Mouse (Mus musculus) embryonic facial prominence, embryonic 11.5 days (tissue): ENCODE data around the gene Nrcam. TPM values are rescaled to one million over a fixed set of nuclear protein-coding genes. Genes with fewer than 3 reads are reported as not detected.

ENCODE experiments used
- ATAC-seq: fragments of 200-750 bp; cut with Nextera tagmentation; replicated peaks from 2 replicates; pipeline ENCODE4 v1.8.0; 2017; ENCODE audit warnings: low read depth; ENCODE audit not compliant: insufficient number of reproducible peaks, low FRiP score, low TSS enrichment
- DNase-seq: peaks from one replicate; pipeline ENCODE4 v3.0.0-alpha.2; 2015; ENCODE audit warnings: low spot score
- H3K27ac ChIP-seq: fragments of 300-500 bp; sonication (generic); replicated peaks from 2 replicates; pipeline ENCODE4 v1.5.1; 2014; ENCODE audit warnings: mild to moderate bottlenecking, low read depth, low read length, control low read depth
- H3K27me3 ChIP-seq: fragments of 300-500 bp; sonication (generic); 2 replicates; pipeline ENCODE4 v1.6.1; 2014; ENCODE audit warnings: mild to moderate bottlenecking, low read length, moderate library complexity, mixed read lengths; ENCODE audit not compliant: control insufficient read depth, insufficient read depth
- H3K36me3 ChIP-seq: fragments of 300-500 bp; sonication (generic); replicated peaks from 2 replicates; pipeline ENCODE4 v1.6.1; 2014; ENCODE audit warnings: low read depth, mild to moderate bottlenecking, low read length, moderate library complexity, mixed read lengths; ENCODE audit not compliant: control insufficient read depth, insufficient read depth
- H3K4me1 ChIP-seq: fragments of 300-500 bp; sonication (generic); 2 replicates; pipeline ENCODE4 v1.6.1; 2014; ENCODE audit warnings: low read length, mixed read lengths; ENCODE audit not compliant: control insufficient read depth, insufficient read depth
- H3K4me2 ChIP-seq: fragments of 300-500 bp; sonication (generic); 2 replicates; pipeline ENCODE4 v1.6.1; 2014; ENCODE audit warnings: low read depth, mild to moderate bottlenecking, control low read depth, low read length, moderate library complexity
- H3K4me3 ChIP-seq: fragments of 300-500 bp; sonication (generic); 2 replicates; pipeline ENCODE4 v1.5.1; 2014; ENCODE audit warnings: low read depth, low read length, control low read depth
- H3K9ac ChIP-seq: fragments of 300-500 bp; sonication (generic); replicated peaks from 2 replicates; pipeline ENCODE4 v1.6.1; 2014; ENCODE audit warnings: mild to moderate bottlenecking, control low read depth, low read length
- H3K9me3 ChIP-seq: fragments of 300-500 bp; sonication (generic); replicated peaks from 2 replicates; pipeline ENCODE4 v1.6.1; 2016; ENCODE audit warnings: mild to moderate bottlenecking, low read length, inconsistent platforms, mixed read lengths; ENCODE audit not compliant: control insufficient read depth
- WGBS: fragments of 180-500 bp; shearing (Covaris S2); extraction: QIAGEN DNeasy Blood & Tissue Kit; methylation state at CpG from one replicate; pipeline ENCODE4 v1.1.7; 2014; 5-methylcytosine and 5-hydroxymethylcytosine counted together
- polyA plus RNA-seq: library from polyadenylated mRNA; unstranded; fragments of >200 nt; fragmentation: Nextera tagmentation; extraction: Ambion mirVana; gene quantifications from 2 replicates; pipeline ENCODE4 v1.2.1, GENCODE M21; 2014

Nrcam gene
- polyA plus RNA-seq, 1 experiment from 2014 or later, result 22.3 TPM

DNA sequence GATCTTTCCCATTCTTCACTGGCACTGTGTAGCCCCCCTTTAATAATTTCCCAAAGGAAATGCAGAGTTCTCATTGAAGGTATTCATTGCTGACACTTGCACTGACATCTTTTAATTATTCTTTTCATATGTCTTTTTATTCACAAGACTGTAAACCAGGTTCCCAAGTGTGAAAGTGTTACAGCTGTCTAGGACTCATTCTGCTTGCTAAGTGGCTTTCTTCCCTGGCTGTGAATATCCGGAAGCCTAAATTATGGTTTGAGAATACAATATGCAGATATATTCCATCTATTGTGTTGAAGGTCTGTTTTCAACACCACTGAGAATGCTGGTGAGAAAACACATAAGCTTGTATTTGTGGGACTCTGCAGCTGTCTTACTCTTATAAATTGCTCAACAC is 73.4 kb downstream of the Nrcam start:
- H3K4me2 ChIP-seq, result no peak overlapping the region
- H3K27ac ChIP-seq, result no peak overlapping the region
- no peak for ATAC-seq
- H3K4me3 ChIP-seq, result no peak overlapping the region
- 90% methylated on average over 1 of the region's 1 CpGs for WGBS
- no peak overlapping the region for H3K9ac ChIP-seq
- no peak for DNase-seq
- H3K9me3 ChIP-seq, result no peaks in the 10 kb centered on the region
- H3K36me3 ChIP-seq, result no peaks in the 10 kb centered on the region
- no peaks in the 10 kb centered on the region for H3K27me3 ChIP-seq
- no peaks in the 10 kb centered on the region for H3K4me1 ChIP-seq

DNA sequence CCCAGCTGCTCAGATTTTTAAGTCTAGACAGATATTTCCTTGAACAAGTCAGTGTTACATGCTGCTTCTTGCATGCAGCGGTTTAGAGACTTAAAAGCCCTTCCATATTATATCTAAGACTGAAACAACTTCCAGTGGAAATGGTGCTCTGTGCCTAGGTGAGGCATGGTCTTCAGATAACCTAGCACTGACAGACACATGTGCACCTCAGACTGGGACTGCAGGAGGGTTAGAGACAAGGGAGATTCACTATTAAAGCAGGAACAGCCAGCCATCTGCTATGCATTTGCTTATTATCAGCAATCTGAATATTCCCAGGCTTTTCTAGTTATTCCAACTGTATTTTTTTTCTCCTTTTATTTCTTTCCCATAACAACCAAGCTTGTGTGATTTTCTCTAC is 74.6 kb downstream of the Nrcam start:
- Histone ChIP-seq H3K27me3 (no peaks in the 10 kb centered on the region), H3K4me1 (no peaks in the 10 kb centered on the region), H3K27ac (no peak overlapping the region), H3K4me3 (no peak overlapping the region), H3K4me2 (no peak overlapping the region), H3K9ac (no peak overlapping the region), H3K36me3 (no peaks in the 10 kb centered on the region), H3K9me3 (no peaks in the 10 kb centered on the region)
- 78% methylated on average over 1 of the region's 1 CpGs for WGBS
- ATAC-seq (no peak), DNase-seq (no peak)

DNA sequence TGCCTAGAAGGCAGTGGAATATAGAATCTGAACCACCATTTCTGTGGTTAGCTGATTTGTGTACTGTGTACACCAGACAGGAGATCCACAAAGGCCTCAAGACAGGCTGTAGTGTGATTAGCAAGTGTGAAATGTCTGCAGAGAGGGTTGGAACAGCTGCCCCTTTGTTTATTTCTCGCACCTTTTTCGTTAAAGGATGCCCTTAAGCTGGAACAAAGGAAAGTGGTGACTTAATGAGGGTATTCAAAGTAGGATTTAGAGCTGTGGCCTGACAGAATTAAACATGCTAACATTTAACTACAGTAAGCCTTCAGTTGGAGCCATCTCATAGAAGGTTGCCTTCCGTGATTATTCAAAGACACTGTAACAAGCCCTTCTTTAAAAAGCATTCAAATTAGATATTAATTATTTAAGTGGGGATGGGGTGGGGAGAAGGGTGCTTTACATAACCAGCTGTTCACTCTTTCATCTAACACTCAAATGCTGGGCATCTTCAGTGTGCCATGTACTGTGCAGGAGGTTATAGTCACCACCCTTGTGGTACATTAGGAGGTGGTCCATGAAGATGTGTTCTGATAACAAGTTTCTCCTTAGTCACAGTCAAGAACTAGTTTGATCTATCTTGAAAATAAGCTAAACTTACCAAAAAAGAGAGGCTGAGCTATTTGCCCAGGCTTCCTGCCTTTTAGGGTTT is 75.2 kb downstream of the Nrcam start:
- H3K36me3 ChIP-seq, result no peaks in the 10 kb centered on the region
- H3K4me3 ChIP-seq, result no peak overlapping the region
- 21% methylated on average over 3 of the region's 3 CpGs for WGBS
- no peak overlapping the region for H3K9ac ChIP-seq
- no peaks in the 10 kb centered on the region for H3K4me1 ChIP-seq
- no peaks in the 10 kb centered on the region for H3K9me3 ChIP-seq
- H3K27me3 ChIP-seq, result no peaks in the 10 kb centered on the region
- H3K27ac ChIP-seq, result no peak overlapping the region
- H3K4me2 ChIP-seq, result no peak overlapping the region
- 0 out of 2 replicates have a peak, but pooled peaks have one; percentile 39 for ATAC-seq
- peak; percentile 6 for DNase-seq

DNA sequence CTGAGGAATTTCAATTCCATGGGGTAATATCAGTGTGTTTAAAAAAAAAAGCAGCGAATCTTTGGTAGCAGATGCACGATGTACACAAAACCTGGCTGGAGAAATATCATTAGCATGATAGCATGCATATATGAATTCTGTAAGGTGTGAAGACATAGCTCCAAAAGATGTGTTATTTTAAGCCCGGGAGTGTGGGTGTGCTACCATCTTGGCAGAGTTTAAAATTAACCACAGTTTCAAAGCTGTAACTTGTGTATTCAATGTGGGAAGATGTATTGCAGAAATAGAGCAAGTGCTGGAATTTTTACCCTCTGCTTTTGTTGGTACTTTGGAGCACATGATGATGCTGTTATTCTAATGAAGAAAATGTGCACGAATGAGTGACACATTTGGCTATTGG is 81.1 kb downstream of the Nrcam start:
- no peak overlapping the region for H3K27ac ChIP-seq
- no peak overlapping the region for H3K4me2 ChIP-seq
- no peaks in the 10 kb centered on the region for H3K4me1 ChIP-seq
- 87% methylated on average over 4 of the region's 4 CpGs for WGBS
- H3K9ac ChIP-seq, result no peak overlapping the region
- no peak for DNase-seq
- ATAC-seq, result no peak
- H3K27me3 ChIP-seq, result no peaks in the 10 kb centered on the region
- H3K36me3 ChIP-seq, result no peaks in the 10 kb centered on the region
- no peak overlapping the region for H3K4me3 ChIP-seq
- no peaks in the 10 kb centered on the region for H3K9me3 ChIP-seq

DNA sequence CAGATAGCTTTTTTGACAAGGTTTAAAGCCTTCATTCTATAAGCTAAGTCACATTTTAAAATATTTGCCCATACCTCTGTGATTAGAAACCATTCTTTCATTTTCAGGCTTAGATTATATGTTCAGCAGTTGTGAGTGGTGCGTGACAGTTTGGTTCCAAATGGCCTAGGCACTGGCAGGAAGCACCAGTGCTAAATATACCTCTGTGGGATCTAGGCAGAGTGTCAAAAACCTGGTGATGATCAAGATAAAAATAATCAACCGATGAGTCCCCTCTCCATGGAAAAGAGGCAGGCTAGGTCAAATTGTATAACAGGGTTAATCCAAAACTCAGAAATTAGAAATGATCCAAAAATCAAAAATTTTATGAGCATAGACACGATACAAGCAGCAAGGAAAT is 82.3 kb downstream of the Nrcam start:
- Histone ChIP-seq H3K4me3 (no peak overlapping the region), H3K4me1 (no peaks in the 10 kb centered on the region), H3K9ac (no peak overlapping the region), H3K9me3 (no peaks in the 10 kb centered on the region), H3K36me3 (no peaks in the 10 kb centered on the region), H3K27ac (no peak overlapping the region), H3K4me2 (no peak overlapping the region), H3K27me3 (no peaks in the 10 kb centered on the region)
- DNase-seq, result no peak
- 91% methylated on average over 3 of the region's 3 CpGs for WGBS
- no peak for ATAC-seq

DNA sequence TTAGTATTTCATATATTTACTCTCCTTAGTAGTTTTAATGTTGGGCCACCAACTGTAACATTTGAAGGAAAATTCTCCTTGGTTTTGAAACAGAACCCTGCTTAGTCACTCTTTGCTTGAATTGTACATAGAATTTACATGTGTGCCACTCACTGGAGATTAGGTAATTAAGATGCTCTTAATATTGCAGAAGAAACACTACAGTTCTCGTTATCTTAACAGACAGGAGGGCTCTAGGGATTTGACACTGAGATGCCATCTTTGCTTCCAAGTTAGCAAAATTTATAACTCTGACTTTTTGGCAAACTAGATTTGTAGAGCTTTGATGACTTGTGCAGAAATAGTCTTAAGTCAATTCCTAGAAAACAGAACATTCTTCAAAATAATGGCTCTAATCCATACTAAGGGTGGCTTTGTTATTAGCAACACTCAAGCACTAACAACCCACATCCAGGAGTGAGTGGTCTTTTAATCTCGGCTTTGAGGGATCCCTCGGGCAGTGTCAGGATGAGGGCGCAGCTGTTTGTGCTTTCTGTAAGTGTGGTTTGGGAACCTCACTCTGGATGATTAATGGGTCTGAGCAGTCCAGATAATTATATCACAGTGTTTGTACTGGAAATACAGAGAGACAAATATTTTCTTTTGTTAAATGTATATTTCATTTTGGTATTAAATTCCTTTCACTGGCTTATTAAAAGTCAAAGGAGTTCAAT is 93.6 kb downstream of the Nrcam start:
- Histone ChIP-seq H3K4me2 (no peak overlapping the region), H3K4me1 (no peaks in the 10 kb centered on the region), H3K4me3 (no peak overlapping the region), H3K27me3 (no peaks in the 10 kb centered on the region), H3K9me3 (no peaks in the 10 kb centered on the region), H3K36me3 (no peaks in the 10 kb centered on the region), H3K27ac (no peak overlapping the region), H3K9ac (no peak overlapping the region)
- ATAC-seq, result no peak
- no peak for DNase-seq
- WGBS, result 41% methylated on average over 4 of the region's 4 CpGs

DNA sequence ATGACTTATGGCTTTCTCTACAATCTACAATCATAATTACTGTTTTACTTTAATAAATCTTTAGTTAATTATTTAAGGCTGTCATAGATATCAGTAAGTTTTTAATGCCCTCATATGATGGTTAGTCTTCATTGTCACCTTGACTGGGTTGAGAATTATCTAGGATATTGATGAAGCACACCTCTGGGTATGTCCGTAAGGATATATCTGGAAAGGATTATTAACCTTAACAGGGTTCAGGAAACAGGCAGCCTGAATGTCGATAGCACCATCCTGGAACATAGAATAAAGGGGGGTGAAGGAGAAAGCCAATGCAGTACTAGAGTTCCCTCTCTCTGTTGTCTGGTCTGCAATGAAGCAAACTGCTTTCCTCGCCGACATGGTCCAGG is 94.2 kb downstream of the Nrcam start:
- no peak overlapping the region for H3K9ac ChIP-seq
- H3K9me3 ChIP-seq, result no peaks in the 10 kb centered on the region
- H3K27ac ChIP-seq, result no peak overlapping the region
- no peak overlapping the region for H3K4me3 ChIP-seq
- H3K4me1 ChIP-seq, result no peaks in the 10 kb centered on the region
- WGBS, result 87% methylated on average over 4 of the region's 4 CpGs
- ATAC-seq (no peak), DNase-seq (no peak)
- H3K4me2 ChIP-seq, result no peak overlapping the region
- no peaks in the 10 kb centered on the region for H3K27me3 ChIP-seq
- no peaks in the 10 kb centered on the region for H3K36me3 ChIP-seq

DNA sequence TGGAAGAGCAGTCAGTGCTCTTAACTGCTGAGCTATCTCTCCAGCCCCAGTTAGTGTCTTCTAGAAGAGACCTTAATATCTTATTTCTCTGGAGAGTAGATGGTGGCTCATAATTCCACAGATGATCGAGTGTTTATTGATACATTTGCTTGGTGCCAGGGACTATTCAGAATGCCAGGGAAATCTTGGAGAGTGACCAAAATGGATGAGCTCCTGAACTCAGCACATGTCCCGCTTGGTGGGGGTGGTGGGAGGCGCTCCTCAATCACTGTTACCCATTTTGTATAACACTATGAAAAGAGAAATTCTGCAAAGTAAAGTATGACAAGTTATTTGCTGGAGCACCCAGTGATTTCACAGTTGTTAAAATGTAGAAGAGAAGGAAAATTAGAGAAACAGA is 95.3 kb downstream of the Nrcam start:
- DNase-seq, result no peak

More for the DNA sequence above, 95.3 kb downstream of the Nrcam start:
- Histone ChIP-seq H3K36me3 (no peaks in the 10 kb centered on the region), H3K9me3 (no peaks in the 10 kb centered on the region), H3K4me1 (no peaks in the 10 kb centered on the region), H3K9ac (no peak overlapping the region), H3K27ac (no peak overlapping the region), H3K4me2 (no peak overlapping the region), H3K27me3 (no peaks in the 10 kb centered on the region), H3K4me3 (no peak overlapping the region)
- 89% methylated on average over 3 of the region's 3 CpGs for WGBS
- no peak for ATAC-seq
